Mouse (Mus musculus): ENCODE measurements around the gene Smcp. TPM values are rescaled to one million over a fixed set of nuclear protein-coding genes. Genes with fewer than 3 reads are reported as not detected.

The Smcp gene
- not detected for polyA plus RNA-seq (2014; fragmentation: Illumina TruSeq; extraction: RNeasy Lipid Tissue Mini Kit (QIAGEN cat#74804))

DNA sequence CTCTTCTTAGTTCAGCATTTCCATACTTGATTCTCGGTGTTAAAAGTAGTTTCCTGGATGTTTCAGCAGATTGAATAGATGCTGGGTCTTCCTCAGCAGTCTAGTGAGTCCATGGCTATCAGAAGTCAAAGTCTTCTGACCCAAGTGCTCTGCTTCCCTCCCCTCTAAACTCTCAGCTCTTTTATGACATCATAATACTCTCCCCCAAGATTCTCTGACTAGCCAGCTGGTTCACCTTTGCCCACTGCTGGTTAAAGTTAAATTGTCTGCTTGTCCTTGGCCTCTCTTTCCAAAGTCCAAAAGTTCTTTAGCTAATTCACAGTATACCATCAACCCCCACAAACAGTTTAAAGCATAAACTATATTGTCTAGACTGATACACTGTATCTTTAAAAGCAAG lies at the start of gene Smcp:
TSS of gene Smcp (minus strand) at position 140 of the 400 bp plus-strand sequence.

GRCm38 (mm10) chr3:92621560-92621959 lies 32.8 kb upstream of the Smcp start, which contains the start of gene Lce6a:
Gene Lce6a, minus strand, starts transcription at chr3:92621660.

DNA sequence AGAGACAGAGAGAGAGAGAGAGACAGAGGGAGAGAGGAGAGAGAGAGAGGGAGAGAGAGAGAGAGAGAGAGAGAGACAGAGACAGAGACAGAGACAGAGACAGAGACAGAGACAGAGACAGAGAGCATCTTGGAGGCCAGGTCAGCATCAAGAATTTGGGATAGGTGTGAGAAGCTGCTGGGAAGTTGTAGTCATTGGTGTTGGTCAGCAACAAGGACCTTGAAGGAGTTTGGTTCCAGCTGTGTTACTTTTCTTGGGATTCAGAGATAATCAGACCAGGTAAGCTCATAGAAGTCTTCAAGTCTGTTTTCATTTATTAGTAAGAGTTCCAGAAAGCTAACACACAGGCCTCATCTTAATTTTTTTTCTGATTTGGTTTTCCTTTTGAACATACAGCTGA lies 18.6 kb upstream of the Smcp start, which contains the start of gene 2210017I01Rik:
TSS of gene 2210017I01Rik (minus strand) at position 101 of the 400 bp plus-strand sequence.

DNA sequence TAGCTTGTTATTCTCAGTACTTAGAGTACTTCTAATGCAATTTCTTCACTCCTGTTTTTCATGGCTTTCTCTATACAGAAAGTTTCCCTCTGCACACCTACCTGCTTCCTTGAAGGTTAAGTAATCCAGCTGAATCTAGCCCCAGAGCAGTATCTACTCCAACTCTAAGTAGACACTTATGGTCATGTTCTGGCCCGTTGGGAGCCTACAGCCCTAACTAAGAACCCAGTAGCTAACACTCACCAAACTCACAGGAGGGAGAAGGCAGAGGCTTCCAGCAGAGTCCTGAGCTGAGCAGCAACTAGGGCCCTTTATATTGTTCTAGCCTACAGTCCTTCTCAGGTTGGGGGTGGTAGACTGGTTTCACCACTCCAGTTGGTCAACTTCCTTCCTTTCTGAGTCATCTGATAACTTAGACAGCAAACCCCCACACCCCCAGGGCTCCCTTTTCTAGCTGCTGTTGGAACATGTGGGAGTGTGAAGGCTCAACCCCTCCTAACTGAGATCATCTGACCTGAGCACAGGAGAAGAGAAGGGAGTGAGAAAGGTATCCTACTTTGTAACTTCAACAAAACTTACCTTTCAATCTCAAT lies 15.3 kb downstream of the Smcp start, which contains the start of gene Ivl:
TSS of gene Ivl (minus strand) at position 287 of the 593 bp plus-strand sequence.

DNA sequence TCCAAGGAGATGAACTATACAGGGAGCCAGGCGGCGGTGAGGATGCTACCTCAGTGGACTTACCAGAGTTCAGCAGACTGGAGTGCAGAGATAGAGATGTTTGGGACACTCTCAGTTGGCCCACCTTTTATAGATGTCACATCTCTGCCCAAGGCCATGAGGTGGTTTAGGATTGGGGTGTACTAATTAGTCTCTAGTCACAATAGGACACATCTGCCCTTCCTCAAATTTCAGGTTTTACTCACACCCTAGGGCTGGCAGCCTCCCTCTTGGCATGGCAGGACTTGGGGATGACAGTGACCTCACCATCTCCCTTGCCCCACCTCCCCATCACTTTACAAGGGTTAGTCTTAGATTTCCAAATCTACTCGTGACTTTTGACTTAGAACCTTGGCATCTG lies 54.4 kb downstream of the Smcp start, which contains the start of gene 2310046K23Rik:
TSS of gene 2310046K23Rik (minus strand) at position 101 of the 400 bp plus-strand sequence.

Other genes with a start within 250 kb of the Smcp start
- gene Sprr2d, start 249.9 kb downstream of the Smcp start, polyA plus RNA-seq (2014; fragmentation: Illumina TruSeq; extraction: RNeasy Lipid Tissue Mini Kit (QIAGEN cat#74804)), result not detected
- not detected for gene Sprr2e, start 236.9 kb downstream of the Smcp start, polyA plus RNA-seq (2014; fragmentation: Illumina TruSeq; extraction: RNeasy Lipid Tissue Mini Kit (QIAGEN cat#74804))
- not detected for gene Sprr2f, start 223.8 kb downstream of the Smcp start, polyA plus RNA-seq (2014; fragmentation: Illumina TruSeq; extraction: RNeasy Lipid Tissue Mini Kit (QIAGEN cat#74804))
- gene Sprr2h, start 203.3 kb downstream of the Smcp start, polyA plus RNA-seq (2014; fragmentation: Illumina TruSeq; extraction: RNeasy Lipid Tissue Mini Kit (QIAGEN cat#74804)), result not detected
- gene Sprr2i, start 181.0 kb downstream of the Smcp start, polyA plus RNA-seq (2014; fragmentation: Illumina TruSeq; extraction: RNeasy Lipid Tissue Mini Kit (QIAGEN cat#74804)), result not detected
- gene Sprr2j-ps, start 170.9 kb downstream of the Smcp start, polyA plus RNA-seq (2014; fragmentation: Illumina TruSeq; extraction: RNeasy Lipid Tissue Mini Kit (QIAGEN cat#74804)), result not detected
- gene Gm9774, start 159.6 kb downstream of the Smcp start, polyA plus RNA-seq (2014; fragmentation: Illumina TruSeq; extraction: RNeasy Lipid Tissue Mini Kit (QIAGEN cat#74804)), result 5.8 TPM
- not detected for gene Sprr2k, start 156.4 kb downstream of the Smcp start, polyA plus RNA-seq (2014; fragmentation: Illumina TruSeq; extraction: RNeasy Lipid Tissue Mini Kit (QIAGEN cat#74804))
- not detected for gene Sprr1b, start 150.2 kb downstream of the Smcp start, polyA plus RNA-seq (2014; fragmentation: Illumina TruSeq; extraction: RNeasy Lipid Tissue Mini Kit (QIAGEN cat#74804))
- gene Sprr3, start 130.3 kb downstream of the Smcp start, polyA plus RNA-seq (2014; fragmentation: Illumina TruSeq; extraction: RNeasy Lipid Tissue Mini Kit (QIAGEN cat#74804)), result not detected
- gene Sprr1a, start 103.1 kb downstream of the Smcp start, polyA plus RNA-seq (2014; fragmentation: Illumina TruSeq; extraction: RNeasy Lipid Tissue Mini Kit (QIAGEN cat#74804)), result not detected
- gene Sprr4, start 88.5 kb downstream of the Smcp start, polyA plus RNA-seq (2014; fragmentation: Illumina TruSeq; extraction: RNeasy Lipid Tissue Mini Kit (QIAGEN cat#74804)), result not detected
- not detected for gene 2310046K23Rik, start 54.5 kb downstream of the Smcp start, polyA plus RNA-seq (2014; fragmentation: Illumina TruSeq; extraction: RNeasy Lipid Tissue Mini Kit (QIAGEN cat#74804))
- gene Ivl, start 15.3 kb downstream of the Smcp start, polyA plus RNA-seq (2014; fragmentation: Illumina TruSeq; extraction: RNeasy Lipid Tissue Mini Kit (QIAGEN cat#74804)), result not detected
- not detected for gene 2210017I01Rik, start 18.5 kb upstream of the Smcp start, polyA plus RNA-seq (2014; fragmentation: Illumina TruSeq; extraction: RNeasy Lipid Tissue Mini Kit (QIAGEN cat#74804))
- gene Lce6a, start 32.7 kb upstream of the Smcp start, polyA plus RNA-seq (2014; fragmentation: Illumina TruSeq; extraction: RNeasy Lipid Tissue Mini Kit (QIAGEN cat#74804)), result not detected
- not detected for gene Lce1a1, start 59.3 kb upstream of the Smcp start, polyA plus RNA-seq (2014; fragmentation: Illumina TruSeq; extraction: RNeasy Lipid Tissue Mini Kit (QIAGEN cat#74804))
- not detected for gene Lce1b, start 67.9 kb upstream of the Smcp start, polyA plus RNA-seq (2014; fragmentation: Illumina TruSeq; extraction: RNeasy Lipid Tissue Mini Kit (QIAGEN cat#74804))
- gene Lce1a2, start 81.3 kb upstream of the Smcp start, polyA plus RNA-seq (2014; fragmentation: Illumina TruSeq; extraction: RNeasy Lipid Tissue Mini Kit (QIAGEN cat#74804)), result not detected
- gene Lce1c, start 90.2 kb upstream of the Smcp start, polyA plus RNA-seq (2014; fragmentation: Illumina TruSeq; extraction: RNeasy Lipid Tissue Mini Kit (QIAGEN cat#74804)), result not detected
- gene Lce1d, start 98.2 kb upstream of the Smcp start, polyA plus RNA-seq (2014; fragmentation: Illumina TruSeq; extraction: RNeasy Lipid Tissue Mini Kit (QIAGEN cat#74804)), result not detected
- not detected for gene Lce1e, start 120.1 kb upstream of the Smcp start, polyA plus RNA-seq (2014; fragmentation: Illumina TruSeq; extraction: RNeasy Lipid Tissue Mini Kit (QIAGEN cat#74804))
- not detected for gene Lce1f, start 131.4 kb upstream of the Smcp start, polyA plus RNA-seq (2014; fragmentation: Illumina TruSeq; extraction: RNeasy Lipid Tissue Mini Kit (QIAGEN cat#74804))
- not detected for gene Gm38119, start 150.1 kb upstream of the Smcp start, polyA plus RNA-seq (2014; fragmentation: Illumina TruSeq; extraction: RNeasy Lipid Tissue Mini Kit (QIAGEN cat#74804))
- not detected for gene Lce1g, start 163.3 kb upstream of the Smcp start, polyA plus RNA-seq (2014; fragmentation: Illumina TruSeq; extraction: RNeasy Lipid Tissue Mini Kit (QIAGEN cat#74804))
- not detected for gene Lce1h, start 176.1 kb upstream of the Smcp start, polyA plus RNA-seq (2014; fragmentation: Illumina TruSeq; extraction: RNeasy Lipid Tissue Mini Kit (QIAGEN cat#74804))
- gene Lce1i, start 189.9 kb upstream of the Smcp start, polyA plus RNA-seq (2014; fragmentation: Illumina TruSeq; extraction: RNeasy Lipid Tissue Mini Kit (QIAGEN cat#74804)), result not detected
- not detected for gene Lce1j, start 201.5 kb upstream of the Smcp start, polyA plus RNA-seq (2014; fragmentation: Illumina TruSeq; extraction: RNeasy Lipid Tissue Mini Kit (QIAGEN cat#74804))
- gene Lce1k, start 218.9 kb upstream of the Smcp start, polyA plus RNA-seq (2014; fragmentation: Illumina TruSeq; extraction: RNeasy Lipid Tissue Mini Kit (QIAGEN cat#74804)), result not detected
- not detected for gene Kprp, start 238.2 kb upstream of the Smcp start, polyA plus RNA-seq (2014; fragmentation: Illumina TruSeq; extraction: RNeasy Lipid Tissue Mini Kit (QIAGEN cat#74804))

All from ovary, adult 10 weeks (tissue).